In the genomic region with DNA sequence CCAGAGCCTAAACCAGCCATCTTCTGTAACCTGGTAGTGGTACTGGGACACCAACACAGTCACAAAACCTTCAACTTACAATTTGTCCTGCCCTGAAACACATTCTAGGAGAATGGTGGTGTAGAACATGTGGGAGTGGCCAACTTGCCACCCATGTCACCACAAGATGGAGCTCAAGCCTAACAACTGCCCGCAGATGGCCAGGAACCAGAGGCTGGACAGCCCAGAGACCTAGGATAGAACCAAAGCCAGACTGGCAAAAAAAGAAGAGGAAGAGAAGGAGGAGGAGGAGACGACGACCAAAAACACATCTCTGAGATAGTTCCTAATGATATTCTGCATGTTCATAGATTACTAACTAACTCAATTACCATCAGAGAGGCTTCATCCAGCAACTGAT, we compare ENCODE assay signal across 8 mouse cellular contexts. TPM values are rescaled to one million over a fixed set of nuclear protein-coding genes. Genes with fewer than 3 reads are reported as not detected.
DNase-seq lines count a peak whose midpoint lies in the region; ATAC-seq and TF ChIP-seq lines count a peak whose summit lies in the region.

No protein-coding gene starts in this region.

- H3K27ac ChIP-seq in liver, embryonic 12.5 days = no peak overlapping the region

- 7% methylated on average over 3 of the region's 3 CpGs for WGBS in liver, embryonic 12.5 days (ENCODE audit: insufficient replicate concordance)
- 1% methylated on average over 3 of the region's 3 CpGs for WGBS in lung, adult 2 months

- H3K27me3 ChIP-seq in liver, embryonic 12.5 days (replicated peaks) = no peaks in the 10 kb centered on the region

- DNase-seq in liver = peak; percentile 72
- DNase-seq in frontal cortex, postnatal 14 days (ENCODE audit: low spot score in 2 of 2) = peak; percentile 41 to 55
- peak; percentile 85 to 89 for DNase-seq in kidney, postnatal 25 days
- DNase-seq in lung, adult 2 months = peak; percentile 71
- peak; percentile 86 for DNase-seq in retina, postnatal 1 day
- DNase-seq in thymus, postnatal 4 days = peak; percentile 78

- TF ChIP-seq CTCF in lung, adult 2 months (IDR thresholded peaks at IDR 0.05; ENCODE audit: insufficient read depth, low read length) = peak; percentile 95

- no peak for TF ChIP-seq POLR2A in lung, adult 2 months (IDR thresholded peaks at IDR 0.05; ENCODE audit: borderline replicate concordance, extremely low read depth, low read depth, low read length)

- H3K9me3 ChIP-seq in liver, embryonic 12.5 days (replicated peaks) = no peaks in the 10 kb centered on the region

- ATAC-seq in liver, embryonic 12.5 days = no peak
- peak; percentile 51 for ATAC-seq in cerebellum, adult (ENCODE audit: insufficient number of reproducible peaks, low FRiP score, low TSS enrichment)

- H3K4me1 ChIP-seq in liver, embryonic 12.5 days = peaks cover 32% of the 10 kb centered on the region
- H3K4me1 ChIP-seq in lung, adult 2 months (ENCODE audit: control insufficient read depth, insufficient read depth, low read length) = peaks cover 2% of the 10 kb centered on the region

- no peak overlapping the region for H3K4me2 ChIP-seq in liver, embryonic 12.5 days

- no peak overlapping the region for H3K4me3 ChIP-seq in liver, embryonic 12.5 days
- no peak overlapping the region for H3K4me3 ChIP-seq in lung, adult 2 months (replicated peaks; ENCODE audit: extremely low read depth, low read depth, low read length)

- no peaks in the 10 kb centered on the region for H3K36me3 ChIP-seq in liver, embryonic 12.5 days

- H3K9ac ChIP-seq in liver, embryonic 12.5 days = no peak overlapping the region

RNA-seq across cellular contexts. Expression of a gene that starts 24.4 kb away (rescaled TPM):
- 32.2 and 32.3 TPM in 2 replicates for polyA plus RNA-seq in liver, embryonic 12.5 days (2016; fragmentation: Nextera tagmentation; extraction: Ambion mirVana)
- 8.9 and 14.0 TPM in 2 replicates for polyA plus RNA-seq in lung, adult 2 months (2012; rRNA removed)

RNA-seq across cellular contexts. Expression of a gene that starts 42.1 kb away (rescaled TPM):
- 5.4 and 5.9 TPM in 2 replicates for polyA plus RNA-seq in liver, embryonic 12.5 days (2016; fragmentation: Nextera tagmentation; extraction: Ambion mirVana)
- polyA plus RNA-seq in lung, adult 2 months (2012; rRNA removed) = 16.8 and 20.2 TPM in 2 replicates
